Mouse (Mus musculus) C2C12 (cell line): Measurements from ENCODE around the gene Rpusd2.

Source experiments
- CEBPB ChIP-seq: IDR thresholded peaks from one replicate; pipeline ENCODE4 v1.6.1; 2011; ENCODE audit warnings: low read depth, mild to moderate bottlenecking, control low read depth, moderate library complexity
- CTCF ChIP-seq: IDR thresholded peaks from one replicate; pipeline ENCODE4 v1.5.1; 2011; ENCODE audit not compliant: control insufficient read depth, insufficient read depth, insufficient read length
- MYOD1 ChIP-seq: IDR thresholded peaks from one replicate; pipeline ENCODE4 v1.6.1; 2011; ENCODE audit warnings: low read depth; ENCODE audit not compliant: control insufficient read depth, insufficient read length
- MYOG ChIP-seq: IDR thresholded peaks from one replicate; pipeline ENCODE4 v1.6.1; 2011; ENCODE audit not compliant: control insufficient read depth, insufficient read length; ENCODE audit errors: extremely low read depth

- TF ChIP-seq CTCF = no peak
- no peak for TF ChIP-seq CEBPB
- TF ChIP-seq MYOD1 = no peak
- no peak for TF ChIP-seq MYOG
Measured at GRCm38 (mm10) chr2:119009376-119009775, 25.2 kb upstream of the Rpusd2 start.
